Mouse (Mus musculus) G1E (cell line): ENCODE measurements around the gene Ptpn7.

Experiments
- CTCF ChIP-seq: IDR thresholded peaks from 2 replicates; pipeline ENCODE4 v1.5.1; 2012; ENCODE audit warnings: low read depth, low read length, inconsistent platforms, mixed read lengths
- POLR2AphosphoS5 ChIP-seq: IDR thresholded peaks from 2 replicates; pipeline ENCODE4 v1.6.1; 2012; ENCODE audit warnings: low read depth, low read length, inconsistent platforms; ENCODE audit not compliant: insufficient replicate concordance

DNA sequence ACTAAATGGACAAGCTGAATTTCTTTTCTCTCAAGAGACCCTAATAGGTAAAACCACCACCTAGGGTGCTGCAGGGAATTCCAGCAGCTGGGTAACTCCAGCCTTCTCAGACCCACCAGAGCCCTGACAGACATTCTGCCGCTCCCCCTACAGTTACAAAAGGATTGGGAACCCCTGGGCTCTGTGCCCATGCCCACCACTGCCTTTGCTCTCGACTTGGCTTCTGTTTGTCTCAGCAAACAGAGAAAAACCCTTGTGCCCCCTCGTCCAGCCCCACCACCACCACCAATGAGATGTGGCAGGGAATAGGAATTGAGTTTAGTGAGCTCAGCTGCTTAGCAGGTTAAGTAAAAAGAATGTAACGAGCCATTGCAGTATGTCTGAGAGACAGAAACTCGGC, 16.5 kb downstream of the Ptpn7 start:
- TF ChIP-seq CTCF (no peak), POLR2AphosphoS5 (no peak)
